Mouse (Mus musculus) right cerebral cortex, postnatal 14 days (tissue): ENCODE data around the gene Kifc5b.
"Not testable (repeated sequence)": the region's sequence is repeated elsewhere in the genome, so short reads cannot be mapped to it uniquely, and the experiment has no call there.

ENCODE experiments used
- DNase-seq: peaks from one replicate; pipeline ENCODE4 v3.0.0; 2022

Kifc5b gene

DNA sequence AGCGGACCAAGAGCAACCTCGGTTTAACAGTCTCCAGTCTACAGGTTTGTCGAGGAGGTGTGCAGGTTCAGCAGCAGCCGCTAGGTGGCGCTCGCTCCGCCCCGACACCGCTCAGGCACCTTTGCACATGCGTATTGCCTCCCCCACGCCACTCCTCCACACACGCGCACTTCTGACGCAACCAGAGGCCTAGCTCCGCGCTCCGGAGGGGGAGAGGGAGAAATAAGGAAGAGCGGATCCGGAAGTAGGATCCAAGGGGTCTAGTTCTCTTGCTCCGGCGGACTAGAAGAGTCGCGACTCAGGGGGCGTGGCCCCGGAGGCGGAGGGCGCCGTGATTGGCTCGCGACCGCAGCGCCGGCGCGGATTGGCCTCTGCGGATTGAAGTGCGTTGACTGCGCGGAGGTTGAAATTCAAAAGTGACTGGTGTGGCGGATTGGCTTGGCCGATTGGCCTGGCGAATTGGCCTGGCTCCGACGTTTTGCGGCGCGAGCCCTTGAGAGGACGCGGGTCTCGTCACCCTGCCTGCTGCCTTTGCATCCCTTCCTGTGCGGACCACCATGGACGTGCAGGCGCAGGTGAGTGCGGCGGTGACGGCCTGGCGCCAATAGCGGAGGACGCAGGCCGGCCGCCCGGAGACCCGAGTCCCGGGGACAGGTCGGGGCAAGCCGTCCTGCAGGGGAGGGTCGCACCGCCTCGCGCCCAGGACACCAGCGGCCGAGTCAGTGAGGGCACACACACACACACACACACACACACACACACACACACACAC, at the start of gene Kifc5b:
Kifc5b (plus strand) TSS at position 381 of the 772 bp plus-strand sequence.
- peak; percentile 100 for DNase-seq

DNA sequence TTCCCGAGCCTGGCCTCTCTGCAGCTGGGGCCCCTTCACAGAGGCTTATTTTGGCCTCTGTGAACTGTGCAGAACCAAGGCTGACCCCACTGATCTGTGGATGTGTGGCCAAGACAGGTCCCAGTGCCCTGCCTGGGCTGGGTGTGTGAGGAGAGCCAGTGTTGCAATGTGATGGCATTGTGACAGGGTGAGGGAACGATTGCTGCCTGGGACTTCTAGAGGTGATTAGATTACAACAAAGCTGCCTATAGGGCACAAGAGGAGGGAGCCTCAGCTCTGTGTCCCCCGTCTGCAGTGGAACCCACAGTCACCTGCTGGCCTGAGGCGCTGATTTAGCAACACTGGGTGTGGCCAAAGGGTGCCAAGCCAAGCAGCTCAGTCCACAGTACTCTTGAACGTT, 48.1 kb upstream of the Kifc5b start:
- no peak for DNase-seq

DNA sequence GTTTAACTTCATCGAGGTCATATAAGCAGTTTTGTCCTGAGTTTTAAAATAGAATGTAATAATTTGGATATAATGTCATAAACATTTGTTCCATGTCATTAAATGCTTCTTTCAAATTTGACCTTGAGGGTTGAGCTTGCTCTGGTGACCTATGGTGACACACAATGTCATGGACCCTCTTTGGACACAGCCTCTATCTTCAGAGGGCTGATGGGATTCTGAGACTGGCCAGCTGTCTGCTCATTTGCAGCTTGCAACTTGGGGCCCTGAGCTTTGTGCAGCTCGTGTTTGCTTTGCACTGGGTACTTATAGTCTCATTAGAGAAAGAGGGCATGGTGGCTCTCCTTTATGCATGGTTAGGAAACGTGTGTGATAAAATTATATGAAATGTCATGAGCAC, 44.0 kb upstream of the Kifc5b start:
- DNase-seq, result no peak

DNA sequence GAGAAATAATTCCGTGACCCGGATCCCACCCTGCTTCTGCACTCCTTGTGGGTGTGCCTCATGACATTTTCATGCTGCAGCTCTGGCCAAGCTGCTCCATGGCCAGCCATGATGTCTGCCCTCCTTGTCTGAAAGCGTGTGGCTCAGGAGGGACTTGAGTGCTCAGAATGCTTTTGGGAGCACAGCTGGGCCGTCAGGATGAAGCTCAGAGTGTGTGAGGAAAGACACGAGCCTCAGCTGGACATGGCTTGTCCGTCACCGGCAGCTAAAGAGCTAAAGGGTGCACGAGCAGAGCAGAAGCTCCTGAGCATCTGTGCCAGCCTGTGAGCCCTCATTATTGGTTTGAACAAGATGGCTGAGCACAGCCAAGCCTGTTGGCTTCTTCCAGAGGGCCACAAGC, 43.4 kb upstream of the Kifc5b start:
- no peak for DNase-seq

DNA sequence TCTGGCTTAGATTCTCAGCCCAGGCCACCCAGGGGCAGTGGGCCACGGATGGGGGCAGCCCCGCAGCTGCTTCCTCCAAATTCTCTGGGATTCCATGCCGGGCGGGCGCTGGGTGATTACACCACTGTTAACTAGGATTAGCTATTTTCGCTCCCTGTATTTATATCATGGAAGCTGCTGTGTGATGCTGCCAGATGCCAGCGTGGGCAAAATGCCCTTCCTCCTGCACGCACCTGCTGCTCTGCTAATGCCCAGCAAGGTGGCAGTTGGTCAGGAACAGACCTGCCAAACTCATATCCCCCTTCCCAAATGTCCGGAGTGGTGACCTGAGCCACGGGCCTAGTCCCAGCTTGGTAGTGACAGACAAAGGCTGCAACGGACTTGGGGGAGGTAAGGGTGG, 42.3 kb upstream of the Kifc5b start:
- DNase-seq, result peak; percentile 28

DNA sequence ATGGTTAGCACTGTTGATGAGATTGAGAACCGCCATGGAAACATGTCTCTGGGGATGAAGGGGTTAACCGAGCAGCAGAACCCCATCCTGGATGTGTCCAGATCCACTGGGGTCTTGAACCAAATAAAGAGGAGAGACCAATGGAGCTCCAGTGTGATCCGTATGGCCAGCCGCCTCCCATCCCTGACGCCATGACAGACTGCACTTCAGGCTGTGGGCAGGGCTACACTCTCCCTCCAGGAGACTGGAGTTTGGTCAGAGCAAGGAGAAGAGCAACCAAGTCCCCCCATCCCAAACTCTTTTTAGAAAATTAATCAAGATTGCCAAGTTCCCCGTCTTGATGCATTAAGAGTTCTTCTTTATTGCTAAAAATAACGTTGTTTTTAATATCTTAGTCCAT, 39.0 kb upstream of the Kifc5b start:
- DNase-seq, result no peak

DNA sequence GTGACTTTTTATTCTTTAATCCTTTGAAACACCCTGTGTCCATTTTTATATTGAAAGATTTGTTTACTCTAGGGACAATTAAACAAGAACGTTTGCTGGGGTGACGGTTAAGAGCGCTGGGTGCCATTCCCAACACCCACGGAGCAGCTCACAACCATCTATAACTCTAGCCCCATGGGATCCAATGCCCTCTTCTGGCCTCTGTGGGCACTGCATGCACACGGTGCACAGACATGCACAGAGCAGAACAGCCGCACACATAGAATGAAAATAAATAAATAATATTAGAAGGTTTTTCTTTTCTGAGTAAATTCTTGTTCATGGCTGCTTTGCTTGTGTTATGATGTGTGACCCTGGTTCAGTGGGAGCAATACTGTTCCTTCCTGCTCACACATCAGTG, 37.7 kb upstream of the Kifc5b start:
- no peak for DNase-seq

DNA sequence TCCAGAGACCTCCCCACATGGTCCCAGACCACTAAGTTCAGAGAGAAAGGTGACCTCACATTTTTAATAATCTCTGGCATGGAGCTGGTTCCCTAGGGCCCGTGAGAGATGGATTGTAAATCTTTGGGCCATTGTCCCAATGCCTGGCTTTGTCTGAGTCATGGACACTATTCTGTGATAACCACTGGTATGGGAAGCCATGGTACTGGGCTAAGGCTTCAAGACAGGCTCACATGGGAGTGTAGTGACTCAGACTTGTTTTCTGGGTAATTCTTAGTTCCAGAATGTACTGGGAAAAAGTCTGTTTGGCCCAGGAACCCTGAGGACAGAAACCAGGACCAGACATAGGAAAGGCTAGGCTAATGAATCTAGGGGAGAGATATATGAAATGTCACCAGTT, 34.2 kb upstream of the Kifc5b start:
- DNase-seq, result no peak

DNA sequence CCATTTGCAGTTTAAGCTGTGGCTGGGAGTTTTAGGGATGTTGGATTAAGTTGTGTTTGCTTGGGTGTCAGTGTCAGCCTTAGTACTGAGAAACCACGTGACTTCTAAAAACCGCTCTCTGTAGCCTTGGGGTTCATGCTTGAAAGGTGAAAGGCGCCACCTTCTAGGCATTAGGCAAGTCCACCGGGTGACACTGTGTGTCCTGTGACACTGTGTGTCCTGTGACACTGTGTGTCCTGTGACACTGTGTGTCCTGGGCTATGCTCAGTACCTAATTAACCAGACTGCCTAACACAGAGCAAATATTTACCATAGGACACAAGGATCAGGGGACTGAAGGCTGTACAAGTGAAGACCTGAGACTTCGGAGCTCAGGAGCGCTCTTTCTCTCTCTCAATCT, 33.3 kb upstream of the Kifc5b start:
- no peak for DNase-seq

DNA sequence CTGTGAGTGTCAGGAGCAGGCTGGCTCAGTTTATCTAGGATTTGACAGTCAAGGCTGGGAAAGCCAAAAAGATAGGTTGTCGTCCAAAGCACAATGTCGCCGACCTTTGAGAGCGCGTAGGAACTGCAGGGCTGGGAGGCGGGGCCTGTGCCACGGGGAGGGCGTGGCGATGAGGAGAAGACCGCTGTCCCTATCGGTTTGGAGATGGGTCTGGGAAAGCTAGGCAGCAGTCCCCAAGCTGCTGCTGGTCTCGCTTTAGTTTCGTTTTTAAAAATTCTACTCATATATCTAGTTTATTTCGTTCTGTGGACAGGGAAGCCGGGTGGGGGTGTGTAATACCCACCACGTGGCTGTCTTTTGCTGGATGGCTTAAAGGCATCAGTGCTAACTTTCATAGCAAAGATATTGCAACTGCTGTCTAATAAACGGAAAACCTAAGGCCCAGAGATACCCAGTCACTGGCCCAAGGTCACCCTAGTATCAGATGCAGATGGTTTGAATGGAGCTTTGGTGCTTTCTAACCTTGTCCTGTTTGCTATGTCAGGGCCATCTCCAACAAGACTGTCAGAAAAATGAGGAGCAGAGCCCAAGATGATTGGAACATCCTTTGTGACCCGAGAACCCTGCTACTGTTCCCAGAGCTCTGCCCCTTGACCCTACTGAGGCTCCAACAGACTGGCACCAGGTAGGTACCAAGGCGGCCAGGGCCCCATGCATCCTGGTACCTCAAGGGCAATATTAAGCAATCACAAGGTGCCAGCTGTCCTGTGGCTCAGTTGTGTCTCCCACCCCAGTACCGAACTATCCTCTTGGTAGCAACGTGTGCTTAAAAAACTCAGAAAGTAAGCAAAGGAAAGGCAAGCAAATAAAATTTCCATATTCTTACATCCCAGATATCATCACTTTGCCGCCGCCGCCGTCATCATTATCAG, 31.6 kb upstream of the Kifc5b start:
- peak; percentile 61 for DNase-seq

DNA sequence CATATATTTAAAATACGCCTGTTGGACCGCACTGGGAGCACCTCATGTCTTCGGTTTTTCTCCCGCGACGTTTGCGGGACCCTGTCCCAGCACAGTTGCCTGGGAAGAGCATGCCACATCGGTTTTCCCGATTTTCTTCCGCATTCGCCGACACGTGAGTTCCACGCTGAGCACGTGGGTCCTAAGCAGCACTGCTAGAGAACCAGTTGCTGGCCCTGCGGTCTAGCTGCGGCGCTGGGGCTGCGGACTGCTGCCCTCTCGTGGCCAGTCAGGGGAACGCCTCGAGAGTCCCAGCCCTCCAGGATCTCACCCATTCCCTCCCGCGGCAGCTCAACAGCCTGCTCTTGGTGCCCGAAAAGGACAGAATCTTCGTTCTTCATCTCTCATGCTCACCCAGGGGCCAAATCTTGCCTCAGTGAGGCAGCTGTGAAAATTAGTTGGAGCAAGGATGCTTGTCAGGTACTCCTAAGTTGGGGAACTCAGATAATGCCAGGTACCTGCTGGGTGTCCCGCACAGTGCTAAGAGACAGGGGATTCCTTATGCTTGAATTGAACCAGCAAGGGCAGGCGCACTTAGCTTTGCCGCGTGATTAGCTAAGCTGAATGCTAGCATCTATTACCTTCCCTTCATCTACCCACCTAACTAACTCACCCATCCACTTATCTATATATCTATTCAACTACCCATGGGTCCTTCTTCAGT, 30.7 kb upstream of the Kifc5b start:
- DNase-seq, result peak; percentile 84

DNA sequence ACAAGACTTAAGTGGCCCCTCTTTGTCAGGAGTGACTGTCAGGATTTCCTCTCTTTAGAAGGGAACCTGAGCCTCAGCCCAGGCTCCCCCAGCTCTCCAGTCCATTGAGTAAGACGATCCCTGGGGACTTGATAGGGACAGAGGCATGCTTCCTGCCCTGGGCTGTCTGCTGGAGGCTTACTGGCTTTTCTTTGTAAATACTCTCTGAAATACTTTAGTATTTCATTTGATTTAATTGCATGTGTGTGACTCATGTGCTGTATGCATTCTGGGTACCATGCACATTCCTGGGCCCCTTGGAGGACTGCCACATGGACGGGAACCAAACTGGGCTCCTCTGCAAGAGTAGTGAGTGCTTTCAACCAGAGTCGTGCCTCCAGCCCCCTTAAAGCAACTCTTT, 29.0 kb upstream of the Kifc5b start:
- no peak for DNase-seq

DNA sequence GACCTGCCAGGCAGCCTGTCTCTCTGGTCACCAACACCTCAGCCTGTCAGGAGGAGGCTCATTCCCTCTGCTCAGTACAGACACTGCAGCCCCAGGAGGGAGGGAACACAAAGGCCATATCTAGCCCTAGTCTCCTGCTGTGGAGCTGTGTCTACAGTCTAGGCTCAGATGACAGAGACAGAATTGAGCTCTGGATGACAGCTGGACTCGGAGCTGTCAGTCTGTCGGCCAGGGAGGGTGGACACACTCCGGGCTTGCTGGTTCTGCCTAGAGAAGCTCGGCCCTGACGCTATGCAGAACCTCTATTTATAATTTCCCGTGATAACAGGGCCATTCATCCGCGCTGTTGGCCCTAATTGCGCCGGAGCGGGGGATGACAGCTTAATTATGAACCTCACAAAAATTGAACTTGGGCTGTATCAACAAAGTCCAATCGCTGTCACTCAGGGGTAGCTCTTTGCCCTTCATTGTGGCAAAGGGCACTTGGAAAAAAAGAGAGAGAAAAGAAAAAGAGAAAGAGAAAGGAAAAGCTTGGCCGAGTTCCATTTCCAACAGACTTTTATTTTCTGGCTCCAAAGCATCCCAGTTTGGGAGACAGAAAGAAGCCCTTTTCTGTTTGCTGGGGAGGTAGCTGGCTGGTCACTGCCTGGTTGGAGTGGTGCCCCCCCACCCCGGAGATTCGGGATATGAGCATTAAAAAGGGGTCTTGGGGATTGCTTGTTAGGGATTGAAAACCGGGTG, 24.1 kb upstream of the Kifc5b start:
- DNase-seq, result no peak

DNA sequence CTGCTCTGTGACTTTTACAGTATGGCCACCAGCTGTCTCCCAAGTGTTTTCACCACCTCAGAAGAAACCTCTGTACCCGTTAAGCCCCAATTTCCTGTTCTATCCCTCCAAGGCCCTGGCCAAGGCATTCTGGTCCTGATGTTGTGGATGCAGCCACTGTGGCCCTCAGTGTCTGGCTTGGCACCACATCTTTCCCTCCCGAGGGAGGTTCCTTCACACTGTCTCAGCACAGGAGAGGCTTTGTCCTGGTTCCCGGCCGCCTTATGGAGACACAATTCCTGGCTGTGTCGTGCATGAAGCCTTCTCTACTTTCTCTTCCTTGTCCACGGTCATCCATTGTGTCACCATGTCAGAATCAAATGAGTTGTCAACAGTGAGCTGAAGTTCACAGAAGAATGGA, 23.4 kb upstream of the Kifc5b start:
- DNase-seq, result no peak

DNA sequence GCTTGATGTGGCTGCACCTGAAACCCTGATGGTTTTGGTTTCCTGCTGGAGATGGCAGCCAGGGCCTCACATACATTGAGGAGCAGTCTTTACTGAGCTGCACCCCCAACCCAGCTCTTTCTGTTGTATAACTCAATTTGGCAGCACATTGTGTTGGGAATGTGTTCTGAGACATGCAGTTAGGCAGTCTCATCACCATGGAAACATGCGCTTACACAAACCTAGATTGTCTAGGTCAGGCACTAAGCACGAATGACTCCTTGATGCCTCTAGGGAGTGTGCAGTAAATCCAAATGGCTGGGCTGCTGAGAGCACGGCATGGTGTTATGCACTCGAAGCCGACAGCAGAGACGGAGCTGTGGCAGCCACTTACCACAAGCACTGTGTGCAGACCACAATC, 22.5 kb upstream of the Kifc5b start:
- no peak for DNase-seq

DNA sequence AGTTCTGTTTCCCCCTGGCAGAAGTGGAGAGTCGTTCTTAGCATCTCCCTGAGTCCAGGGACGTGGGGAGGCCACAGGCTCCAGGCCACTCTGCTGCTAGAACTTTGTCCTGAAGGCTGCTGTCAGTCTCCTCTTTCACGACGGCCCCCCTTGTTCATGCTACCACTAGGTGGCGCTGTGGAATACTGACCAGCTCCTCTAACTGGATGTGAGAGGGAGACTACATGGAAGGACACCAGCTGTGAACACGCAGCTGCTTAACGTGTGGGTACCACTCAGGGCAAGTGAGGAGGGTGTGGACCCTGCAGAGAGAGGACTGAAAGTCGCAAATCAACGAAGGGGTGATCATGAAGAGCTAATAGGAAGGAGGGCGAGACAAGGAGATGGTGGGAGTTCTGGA, 21.3 kb upstream of the Kifc5b start:
- DNase-seq, result peak; percentile 65

DNA sequence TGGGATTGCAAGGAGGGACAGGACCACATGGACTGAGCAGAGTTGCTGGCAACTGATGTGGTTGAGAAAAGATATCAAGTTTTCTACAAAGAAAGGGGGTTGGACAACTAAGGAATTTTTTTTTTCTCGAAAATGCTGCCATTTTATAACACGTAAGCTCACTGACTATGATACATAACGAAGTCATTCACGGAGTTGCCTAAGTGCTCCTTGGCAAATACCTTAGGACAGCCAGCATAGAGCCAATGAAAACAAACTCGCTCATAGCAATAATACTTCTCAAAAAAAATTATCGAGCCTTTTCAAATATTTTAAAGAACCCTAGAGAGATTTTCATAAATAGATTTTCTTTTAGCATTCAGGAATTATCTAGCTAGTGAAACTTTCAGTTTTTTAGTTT, 16.0 kb upstream of the Kifc5b start:
- DNase-seq, result no peak

DNA sequence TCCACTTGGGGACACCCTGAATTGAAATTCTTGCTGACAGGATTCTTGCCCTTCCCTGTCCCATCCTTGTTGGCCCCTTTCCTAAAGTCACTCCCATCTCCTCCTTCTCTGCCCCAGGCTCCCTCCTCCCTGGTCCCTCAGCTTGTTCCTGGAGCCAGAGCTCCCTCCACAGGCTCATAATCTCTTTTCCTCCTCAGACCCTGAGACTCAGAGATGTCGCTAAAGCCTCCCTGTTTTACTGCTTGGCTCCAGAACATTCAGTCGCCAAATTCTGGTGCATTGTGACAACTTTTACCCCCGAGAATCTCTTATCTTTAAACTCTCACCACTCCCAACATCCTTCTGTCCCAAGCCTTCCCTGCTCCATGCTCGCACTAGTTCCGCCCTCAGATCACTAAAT, 12.6 kb upstream of the Kifc5b start:
- DNase-seq, result no peak

DNA sequence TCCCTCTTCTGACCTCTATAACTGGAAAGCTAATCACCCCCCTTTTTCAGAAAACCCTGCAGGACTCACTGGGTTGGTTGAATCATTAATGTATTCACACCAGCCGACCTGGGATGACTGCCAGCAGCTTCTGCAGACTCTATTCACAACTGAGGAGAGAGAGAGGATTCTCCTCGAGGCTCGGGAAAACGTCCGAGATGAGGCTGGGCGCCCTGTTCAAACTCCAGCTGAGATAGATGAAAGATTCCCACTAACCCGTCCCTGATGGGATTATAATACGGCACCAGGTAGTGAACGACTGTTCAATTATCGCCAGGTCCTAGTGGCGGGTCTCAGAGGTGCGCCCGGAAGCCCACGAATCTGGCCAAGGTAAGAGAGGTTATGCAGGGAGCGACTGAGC, 9.4 kb upstream of the Kifc5b start:
- not testable (repeated sequence) for DNase-seq

DNA sequence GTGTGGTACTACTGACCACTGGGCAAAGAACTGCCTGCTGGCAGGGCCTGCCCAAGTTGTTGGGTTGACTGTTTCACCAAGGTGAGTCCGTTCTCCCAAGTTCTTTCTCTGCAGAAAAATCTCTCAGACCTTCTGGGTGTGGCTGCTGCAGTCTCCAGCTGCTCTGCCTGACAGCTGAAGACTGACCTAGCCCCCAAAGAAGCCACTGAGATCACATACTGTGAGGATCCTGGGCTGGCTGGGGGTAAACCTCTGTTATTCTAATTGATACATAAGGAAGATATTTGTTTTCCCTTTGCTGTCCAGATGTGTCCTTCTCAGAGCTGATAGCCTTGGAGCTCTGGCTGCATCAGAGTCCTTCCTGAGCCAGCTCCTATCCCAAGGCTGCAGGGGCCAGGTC, 1.6 kb upstream of the Kifc5b start:
- no peak for DNase-seq

DNA sequence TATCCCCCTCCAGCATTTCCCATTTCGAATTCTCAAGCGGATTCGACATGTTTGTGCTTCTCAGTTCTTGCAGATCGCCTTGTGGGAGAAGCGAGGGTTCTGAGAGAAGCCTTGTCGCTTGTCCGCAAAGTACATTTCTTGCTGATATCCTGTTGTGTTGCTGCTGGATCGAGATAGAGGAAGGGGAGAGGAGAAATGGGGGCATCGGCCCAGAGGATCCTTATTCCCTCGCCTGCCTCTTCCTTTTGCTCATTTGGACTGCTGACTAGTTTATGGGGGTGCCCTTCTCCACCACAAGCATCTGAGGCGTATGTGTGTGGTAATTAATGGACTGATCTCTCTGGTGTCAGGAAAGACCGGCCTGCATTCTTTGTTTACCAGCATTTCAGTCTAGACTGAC, 669 bp downstream of the Kifc5b start:
- DNase-seq, result not testable (repeated sequence)

DNA sequence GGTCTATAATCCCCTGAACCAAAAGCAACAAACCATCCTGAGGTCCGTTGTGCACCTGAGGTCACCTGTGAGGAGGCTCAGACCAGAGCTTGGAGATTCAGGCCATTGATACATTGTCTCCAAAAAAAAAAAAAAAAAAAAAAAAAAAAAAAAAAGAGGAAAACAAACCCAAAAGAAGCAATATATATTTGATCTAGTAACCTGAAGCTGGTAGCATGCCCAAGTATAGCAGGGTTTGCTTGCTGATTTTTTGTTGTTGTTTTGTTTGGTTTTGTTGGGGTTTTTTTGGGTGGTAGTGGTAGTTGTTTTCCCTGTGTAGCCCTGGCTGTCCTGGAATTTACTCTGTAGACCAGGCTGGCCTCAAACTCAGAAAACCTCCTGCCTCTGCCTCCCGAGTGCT, 1.5 kb downstream of the Kifc5b start:
- DNase-seq, result no peak

DNA sequence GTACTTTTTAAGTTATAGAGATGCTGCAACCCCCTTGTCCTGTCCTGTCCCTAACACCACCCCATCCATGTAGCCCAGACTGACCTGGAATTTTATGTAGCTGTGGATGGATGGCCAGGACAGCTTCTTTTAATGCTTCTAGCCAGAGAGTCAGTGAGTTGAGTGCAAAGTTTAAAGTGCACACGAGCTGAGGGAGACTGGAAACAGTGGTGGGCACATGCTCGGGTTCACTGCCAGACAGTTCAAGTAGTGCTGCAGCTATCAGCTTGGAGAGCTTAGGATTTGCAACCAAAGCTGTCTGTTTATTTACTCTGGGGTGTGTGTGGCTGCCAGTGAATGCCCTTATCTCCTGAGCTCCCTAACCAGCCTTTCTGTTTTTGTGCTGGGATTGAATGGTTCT, 2.6 kb downstream of the Kifc5b start:
- DNase-seq, result not testable (repeated sequence)
